Mouse (Mus musculus): ENCODE data around the gene Hoxd8.
A peak's percentile ranks its signal among the peaks of the same experiment; 100 is the strongest.

Gene Hoxd8

GRCm38 (mm10) chr2:74669650-74670235 is 34.7 kb upstream of the Hoxd8 start:
- no peak for DNase-seq

- DNase-seq: no peak
Measured at GRCm38 (mm10) chr2:74670632-74671188, 33.7 kb upstream of the Hoxd8 start.

- no peak for DNase-seq
Measured at GRCm38 (mm10) chr2:74671847-74672246, 32.6 kb upstream of the Hoxd8 start.

- peak; percentile 60 to 76 for DNase-seq
Measured at GRCm38 (mm10) chr2:74672481-74673362, 31.7 kb upstream of the Hoxd8 start.

GRCm38 (mm10) chr2:74673835-74674425 is 30.5 kb upstream of the Hoxd8 start:
- DNase-seq: no peak

GRCm38 (mm10) chr2:74674881-74675665 is 29.3 kb upstream of the Hoxd8 start, which contains the start of gene Hoxd12:
Gene Hoxd12 (plus strand): TSS chr2:74675013.
- DNase-seq: no peak

GRCm38 (mm10) chr2:74675666-74676282 is 28.6 kb upstream of the Hoxd8 start:
- DNase-seq: peak in 1 of 2 experiments; percentile 3

- DNase-seq: no peak
Measured at GRCm38 (mm10) chr2:74676376-74677052, 27.9 kb upstream of the Hoxd8 start.

- no peak for DNase-seq
Measured at GRCm38 (mm10) chr2:74677106-74677505, 27.3 kb upstream of the Hoxd8 start.

- no peak for DNase-seq
Measured at GRCm38 (mm10) chr2:74678891-74679595, 25.4 kb upstream of the Hoxd8 start, which contains the start of gene Hoxd11. Gene Hoxd11 (plus strand): TSS chr2:74679557.

- no peak for DNase-seq
Measured at GRCm38 (mm10) chr2:74679596-74679971, 24.8 kb upstream of the Hoxd8 start.

- no peak for DNase-seq
Measured at GRCm38 (mm10) chr2:74679980-74680379, 24.4 kb upstream of the Hoxd8 start.

- no peak for DNase-seq
Measured at GRCm38 (mm10) chr2:74680561-74681398, 23.6 kb upstream of the Hoxd8 start.

- DNase-seq: no peak
Measured at GRCm38 (mm10) chr2:74681594-74682531, 22.6 kb upstream of the Hoxd8 start.

- DNase-seq: no peak
Measured at GRCm38 (mm10) chr2:74682796-74683195, 21.6 kb upstream of the Hoxd8 start.

GRCm38 (mm10) chr2:74683471-74683951 is 20.9 kb upstream of the Hoxd8 start:
- no peak for DNase-seq

- no peak for DNase-seq
Measured at GRCm38 (mm10) chr2:74684106-74684505, 20.3 kb upstream of the Hoxd8 start.

- DNase-seq: no peak
Measured at GRCm38 (mm10) chr2:74685059-74685603, 19.3 kb upstream of the Hoxd8 start.

Data from cerebellum, postnatal 25 days (tissue).